Mouse (Mus musculus) myocyte (in vitro differentiated cells): ENCODE measurements around the gene Traf3ip1.

Experiments
- CEBPB ChIP-seq: IDR thresholded peaks from 2 replicates; pipeline ENCODE4 v1.6.1; 2011; ENCODE audit warnings: mild to moderate bottlenecking, moderate library complexity; ENCODE audit not compliant: poor library complexity, insufficient read depth, severe bottlenecking
- E2F4 ChIP-seq: IDR thresholded peaks from one replicate; pipeline ENCODE4 v1.6.1; 2011; ENCODE audit warnings: mild to moderate bottlenecking, control low read depth, moderate library complexity; ENCODE audit not compliant: insufficient read depth
- MYOG ChIP-seq, 3 experiments: IDR thresholded peaks; one replicate each; pipeline ENCODE4 v1.6.1; 2011; ENCODE audit warnings: control low read depth in 2 of 3, low read depth in 2 of 3, mild to moderate bottlenecking in 2 of 3; ENCODE audit not compliant: insufficient read length in 2 of 3, control insufficient read depth in 1 of 3, insufficient read depth in 1 of 3
- POLR2A ChIP-seq: IDR thresholded peaks from one replicate; pipeline ENCODE4 v1.6.1; 2011; ENCODE audit warnings: low read depth, mild to moderate bottlenecking, control low read depth, moderate library complexity; ENCODE audit not compliant: insufficient read length
- POLR2AphosphoS2 ChIP-seq: IDR thresholded peaks from one replicate; pipeline ENCODE4 v1.6.1; 2011; ENCODE audit warnings: low read depth, control low read depth; ENCODE audit not compliant: insufficient read length
- REST ChIP-seq: IDR thresholded peaks from one replicate; pipeline ENCODE4 v1.6.1; 2011; ENCODE audit warnings: mild to moderate bottlenecking, control low read depth, moderate library complexity; ENCODE audit not compliant: insufficient read depth, insufficient read length
- SRF ChIP-seq: IDR thresholded peaks from one replicate; pipeline ENCODE4 v1.6.1; 2011; ENCODE audit warnings: low read depth; ENCODE audit not compliant: control insufficient read depth, insufficient read length
- TCF12 ChIP-seq: IDR thresholded peaks from one replicate; pipeline ENCODE4 v1.6.1; 2011; ENCODE audit warnings: mild to moderate bottlenecking, control low read depth; ENCODE audit not compliant: poor library complexity, insufficient read depth, severe bottlenecking
- USF1 ChIP-seq: IDR thresholded peaks from one replicate; pipeline ENCODE4 v1.6.1; 2011; ENCODE audit warnings: low read depth, mild to moderate bottlenecking, control low read depth, moderate library complexity

GRCm38 (mm10) chr1:91532892-91533291, 38.4 kb downstream of the Traf3ip1 start:
- TF ChIP-seq POLR2A = no peak
- no peak for TF ChIP-seq TCF12
- no peak for TF ChIP-seq POLR2AphosphoS2
- TF ChIP-seq MYOG (IDR thresholded peaks at IDR 0.05; ENCODE audit: control insufficient read depth in 1 of 3, insufficient read depth in 1 of 3, insufficient read length in 2 of 3, low read depth in 2 of 3) = no peak
- TF ChIP-seq USF1 = no peak
- no peak for TF ChIP-seq E2F4
- TF ChIP-seq REST = no peak
- TF ChIP-seq CEBPB = no peak
- TF ChIP-seq SRF = no peak
